Mouse (Mus musculus) erythroblast, embryonic 14.5 days (primary cell): ENCODE results near the gene Hnrnpul2. TPM values are rescaled to one million over a fixed set of nuclear protein-coding genes. Genes with fewer than 3 reads are reported as not detected.

Source experiments
- H3K27me3 ChIP-seq: 2 replicates; pipeline ENCODE4 v1.6.1; 2012; ENCODE audit warnings: inconsistent platforms; ENCODE audit not compliant: control insufficient read depth
- H3K36me3 ChIP-seq: 2 replicates; pipeline ENCODE4 v1.6.1; 2012; ENCODE audit warnings: mild to moderate bottlenecking, inconsistent platforms; ENCODE audit not compliant: control insufficient read depth
- H3K4me1 ChIP-seq: 2 replicates; pipeline ENCODE4 v1.6.1; 2012; ENCODE audit warnings: inconsistent platforms; ENCODE audit not compliant: control insufficient read depth
- H3K4me3 ChIP-seq: replicated peaks from 2 replicates; pipeline ENCODE3; 2012; ENCODE audit warnings: moderate library complexity, mild to moderate bottlenecking, inconsistent platforms
- H3K9me3 ChIP-seq: 2 replicates; pipeline ENCODE4 v1.6.1; 2012; ENCODE audit warnings: low read length, inconsistent platforms, mixed read lengths; ENCODE audit not compliant: control insufficient read depth
- GATA1 ChIP-seq: IDR thresholded peaks from 2 replicates; pipeline ENCODE4 v1.6.1; 2012; ENCODE audit warnings: low read length, inconsistent platforms, mixed read lengths
- TAL1 ChIP-seq: IDR thresholded peaks from 3 replicates; pipeline ENCODE4 v1.6.1; 2012; ENCODE audit warnings: low read length, inconsistent platforms, mixed read lengths
- polyA plus RNA-seq: library from polyadenylated mRNA; stranded (reverse); fragments of >175 nt; gene quantifications from 2 replicates; pipeline ENCODE4 v1.2.3, GENCODE M21; 2012

Hnrnpul2 gene
- polyA plus RNA-seq, result 8.6 and 10.2 TPM in 2 replicates

DNA sequence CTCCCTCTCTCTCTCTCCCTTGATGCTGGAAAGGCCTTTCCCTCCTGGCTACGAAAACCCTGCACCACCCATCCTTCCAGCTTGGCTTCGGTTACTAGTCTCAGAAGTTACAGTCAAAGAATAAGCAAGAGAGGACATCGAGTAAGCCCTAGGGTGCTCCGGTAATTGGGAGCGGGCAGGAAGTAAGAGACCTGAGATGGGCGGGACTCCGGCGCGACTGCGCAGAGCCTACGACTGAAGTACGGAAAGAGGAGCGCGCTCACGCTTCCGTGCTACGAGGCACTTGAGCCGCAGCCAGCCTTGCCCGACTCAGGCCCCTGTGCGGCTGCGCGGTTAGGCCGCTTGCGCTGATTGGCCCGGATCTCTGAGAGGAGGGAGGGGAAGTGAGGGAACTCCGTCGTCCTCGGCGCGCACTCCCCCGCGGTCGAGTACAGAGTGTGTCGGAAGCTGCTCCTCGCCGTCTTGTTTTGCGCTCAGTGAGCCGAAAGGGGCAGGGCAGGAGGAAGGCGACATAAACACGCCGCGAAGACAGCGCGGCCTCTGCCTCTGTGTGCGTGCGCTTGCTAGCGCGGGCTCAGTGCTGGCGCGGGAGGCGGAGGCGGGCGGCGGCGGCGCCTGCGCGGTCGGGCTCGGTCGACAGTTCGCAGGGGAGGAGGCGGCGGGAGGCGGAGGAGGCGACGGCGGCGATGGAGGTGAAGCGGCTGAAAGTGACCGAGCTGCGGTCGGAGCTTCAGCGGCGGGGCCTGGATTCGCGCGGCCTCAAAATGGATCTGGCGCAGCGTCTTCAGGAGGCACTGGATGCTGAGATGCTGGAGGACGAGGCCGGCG lies at the start of gene Hnrnpul2:
Hnrnpul2 (plus strand) TSS at position 415 of the 828 bp plus-strand sequence.
- Histone ChIP-seq H3K27me3 (no peaks in the 10 kb centered on the region), H3K4me3 (peak within 1 kb of the TSS; percentile 100), H3K9me3 (no peaks in the 10 kb centered on the region), H3K36me3 (peaks cover 72% of the 10 kb centered on the region), H3K4me1 (peaks cover 49% of the 10 kb centered on the region)
- no peak for TF ChIP-seq TAL1
- TF ChIP-seq GATA1, result no peak

DNA sequence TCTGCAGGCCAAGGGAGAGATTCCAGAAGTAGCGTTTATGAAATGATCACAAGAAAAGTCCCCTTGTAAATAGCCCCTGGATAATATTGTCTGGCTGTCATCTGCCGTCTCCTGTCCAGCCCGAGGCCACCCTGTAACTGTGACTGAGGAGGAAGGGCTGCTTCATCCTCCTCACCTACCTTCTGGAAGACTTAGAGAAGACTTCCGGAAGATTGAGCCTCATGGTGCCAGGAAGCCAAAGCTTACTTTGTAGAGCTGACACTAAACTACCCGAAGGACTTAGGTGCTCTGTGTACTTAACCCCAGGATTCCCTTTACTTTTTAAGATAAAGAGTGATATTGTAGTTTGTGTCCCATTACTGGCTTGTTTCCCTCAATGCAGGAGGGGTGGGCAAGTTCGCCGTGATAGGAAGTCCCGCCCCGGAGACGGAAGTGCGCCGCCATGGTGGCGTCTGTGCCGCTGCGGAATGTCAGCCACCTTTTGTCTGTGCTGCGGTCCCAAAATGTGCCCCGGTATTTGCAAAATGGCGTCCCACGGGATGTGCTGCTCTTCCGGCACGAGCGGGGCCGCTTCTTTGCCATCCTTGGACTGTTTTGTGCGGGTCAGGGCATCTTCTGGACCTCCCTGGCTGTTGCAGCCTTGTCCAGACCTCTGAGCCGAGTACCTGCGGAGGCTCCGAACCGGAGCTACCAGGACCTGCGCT lies 49.1 kb upstream of the Hnrnpul2 start, which contains the start of gene Tmem223:
Tmem223 (plus strand) TSS at position 430 of the 704 bp plus-strand sequence.
- peak within 1 kb of the TSS; percentile 91 for H3K4me3 ChIP-seq
- peaks cover 45% of the 10 kb centered on the region for H3K4me1 ChIP-seq
- no peak for TF ChIP-seq GATA1
- TF ChIP-seq TAL1, result no peak
- H3K27me3 ChIP-seq, result no peaks in the 10 kb centered on the region; the same call in 1 of the 2 replicates
- H3K36me3 ChIP-seq, result peaks cover 85% of the 10 kb centered on the region
- peaks cover 4% of the 10 kb centered on the region for H3K9me3 ChIP-seq

GRCm38 (mm10) chr19:8772996-8773395 lies 46.8 kb upstream of the Hnrnpul2 start:
- Histone ChIP-seq H3K4me3 (peak overlapping the region; percentile 91), H3K9me3 (no peaks in the 10 kb centered on the region), H3K4me1 (peaks cover 55% of the 10 kb centered on the region), H3K36me3 (peaks cover 78% of the 10 kb centered on the region), H3K27me3 (no peaks in the 10 kb centered on the region)
- TF ChIP-seq TAL1, result 0 out of 3 replicates have a peak, but pooled peaks have one; percentile 16
- TF ChIP-seq GATA1, result no peak; the same call in 1 of the 2 replicates

- H3K4me3 ChIP-seq, result peak overlapping the region; percentile 91
- H3K36me3 ChIP-seq, result peaks cover 78% of the 10 kb centered on the region
- peaks cover 55% of the 10 kb centered on the region for H3K4me1 ChIP-seq
- no peak for TF ChIP-seq GATA1
- H3K27me3 ChIP-seq, result no peaks in the 10 kb centered on the region
- H3K9me3 ChIP-seq, result no peaks in the 10 kb centered on the region
These were observed 46.4 kb upstream of the Hnrnpul2 start for GRCm38 (mm10) chr19:8773409-8773808.

DNA sequence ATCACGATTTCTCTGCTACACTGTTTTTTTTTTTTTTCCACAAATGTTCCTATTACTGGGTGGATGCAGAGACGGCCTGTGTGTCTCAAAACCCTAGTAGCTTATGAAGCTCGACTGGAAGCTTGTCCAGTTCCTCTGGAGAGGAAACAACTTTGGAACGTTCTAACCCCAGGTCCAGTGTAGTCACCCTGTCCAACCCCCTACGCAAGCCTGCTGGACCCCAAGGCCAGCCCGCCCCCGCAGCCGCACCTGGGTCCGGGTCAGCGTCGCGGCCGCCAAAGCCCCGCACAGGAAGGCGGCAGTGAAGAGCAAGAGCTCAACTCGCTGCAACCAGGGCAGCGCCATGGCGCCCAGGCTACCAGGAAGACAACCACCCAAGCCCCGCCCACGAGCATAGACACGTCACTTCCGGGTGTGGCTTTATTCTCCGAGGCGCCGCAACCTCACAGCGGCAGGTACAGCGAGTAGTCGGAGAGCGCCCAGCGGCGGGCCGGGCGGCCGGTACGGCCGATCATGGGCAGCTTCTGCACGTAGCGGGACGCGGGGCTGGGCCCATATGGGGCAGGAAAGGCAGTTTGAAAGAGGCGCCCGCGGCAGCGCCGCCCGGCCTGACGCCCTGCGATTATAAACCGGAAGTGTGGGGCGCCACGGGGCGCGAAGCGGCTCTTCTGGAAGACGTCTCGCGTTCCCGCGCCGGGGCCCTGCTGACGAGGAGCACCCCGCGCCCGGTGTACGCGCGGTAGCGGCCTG lies 45.5 kb upstream of the Hnrnpul2 start, which contains the start of gene Tmem179b:
Tmem179b (minus strand) TSS at position 382 of the 750 bp plus-strand sequence.
- TF ChIP-seq TAL1, result no peak
- no peak for TF ChIP-seq GATA1
- H3K9me3 ChIP-seq, result no peaks in the 10 kb centered on the region
- peaks cover 55% of the 10 kb centered on the region for H3K4me1 ChIP-seq
- no peaks in the 10 kb centered on the region for H3K27me3 ChIP-seq
- peak within 1 kb of the TSS; percentile 91 for H3K4me3 ChIP-seq
- peaks cover 75% of the 10 kb centered on the region for H3K36me3 ChIP-seq

DNA sequence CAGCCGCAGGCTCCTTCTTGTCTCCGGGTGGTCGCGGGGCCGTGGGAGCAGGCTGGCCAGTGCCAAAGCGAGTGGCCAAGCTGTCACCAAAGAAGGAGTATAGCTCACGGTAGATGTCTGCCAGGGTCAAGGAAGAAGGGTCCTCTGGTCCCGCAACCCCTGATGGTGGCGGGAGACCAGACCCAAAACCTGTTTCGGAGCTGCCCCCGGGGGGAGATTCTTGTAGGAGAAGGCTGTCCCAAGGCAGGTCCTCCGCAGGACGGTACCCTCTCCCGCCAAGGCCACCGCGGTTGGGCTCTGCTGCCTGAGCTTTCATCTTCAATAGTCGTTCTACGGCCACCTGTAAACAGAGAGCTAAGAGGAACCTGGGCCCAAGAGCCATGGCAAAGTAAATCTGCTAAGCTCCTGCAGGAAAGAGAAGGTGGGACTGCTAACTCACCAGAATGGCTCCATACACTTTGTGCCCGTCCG lies 44.8 kb upstream of the Hnrnpul2 start:
- H3K9me3 ChIP-seq, result no peaks in the 10 kb centered on the region
- peaks cover 73% of the 10 kb centered on the region for H3K36me3 ChIP-seq
- H3K4me3 ChIP-seq, result peak overlapping the region; percentile 91
- TF ChIP-seq GATA1, result no peak
- TF ChIP-seq TAL1, result no peak
- no peaks in the 10 kb centered on the region for H3K27me3 ChIP-seq
- H3K4me1 ChIP-seq, result peaks cover 55% of the 10 kb centered on the region

DNA sequence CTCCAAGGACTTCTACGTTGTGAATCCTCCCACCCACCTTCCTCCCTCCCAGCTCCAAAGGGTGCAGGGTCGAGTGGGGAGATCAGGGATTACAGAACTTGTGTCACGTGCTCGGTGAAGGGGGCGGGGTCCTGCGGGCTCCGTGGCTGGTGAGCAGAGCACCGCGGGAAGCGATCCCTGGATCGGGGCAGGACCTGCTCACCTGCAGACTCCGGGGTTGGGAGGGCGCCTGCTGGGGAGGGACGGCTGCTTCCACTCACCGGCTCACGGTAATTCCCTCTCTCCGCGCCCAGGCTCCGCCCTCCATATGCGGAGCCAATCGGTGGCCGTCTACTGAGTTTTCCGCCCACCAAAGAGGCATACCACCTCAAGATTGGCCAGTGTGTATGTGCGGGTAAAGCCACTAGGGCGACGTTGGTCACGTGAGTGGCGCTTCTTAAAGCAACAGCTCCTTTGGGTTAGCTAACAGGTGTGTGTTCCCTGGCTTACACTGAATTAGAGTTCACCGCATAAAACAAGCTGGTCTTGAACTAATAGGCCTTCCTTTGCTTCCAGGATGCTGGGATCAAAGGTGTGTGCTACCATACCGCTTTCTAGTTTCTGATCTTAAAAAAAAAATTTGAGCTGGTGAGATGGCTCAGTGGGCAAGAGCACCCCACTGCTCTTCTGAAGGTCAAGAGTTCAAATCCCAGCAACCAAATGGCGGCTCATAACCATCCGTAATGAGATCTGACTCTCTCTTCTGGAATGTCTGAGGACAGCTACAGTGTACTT lies 33.6 kb upstream of the Hnrnpul2 start, which contains the start of gene Taf6l:
Taf6l (minus strand) TSS at position 410 of the 774 bp plus-strand sequence.
- peaks cover 26% of the 10 kb centered on the region for H3K4me1 ChIP-seq
- TF ChIP-seq GATA1, result no peak
- TF ChIP-seq TAL1, result no peak

GRCm38 (mm10) chr19:8788521-8788920 lies 31.3 kb upstream of the Hnrnpul2 start:
- Histone ChIP-seq H3K27me3 (no peaks in the 10 kb centered on the region), H3K9me3 (peaks cover 6% of the 10 kb centered on the region), H3K36me3 (peaks cover 34% of the 10 kb centered on the region), H3K4me1 (peaks cover 31% of the 10 kb centered on the region), H3K4me3 (no peak overlapping the region)
- TF ChIP-seq TAL1 (peak; percentile 21; the same call in 1 of the 3 replicates), GATA1 (no peak)

More for the DNA sequence above, 33.6 kb upstream of the Hnrnpul2 start, which contains the start of gene Taf6l:
- peaks cover 39% of the 10 kb centered on the region for H3K36me3 ChIP-seq
- no peaks in the 10 kb centered on the region for H3K27me3 ChIP-seq
- H3K4me3 ChIP-seq, result peak within 1 kb of the TSS; percentile 91
- H3K9me3 ChIP-seq, result no peaks in the 10 kb centered on the region
